Mouse (Mus musculus) cortical plate, adult 2 months (tissue): Measurements from ENCODE around the gene H2-DMa. TPM values are rescaled to one million over a fixed set of nuclear protein-coding genes. Genes with fewer than 3 reads are reported as not detected.
A peak's percentile ranks its signal among the peaks of the same experiment; 100 is the strongest.

Source experiments
- H3K27ac ChIP-seq: fragments of 200-500 bp; 2 replicates; pipeline ENCODE4 v1.5.1; 2012; ENCODE audit warnings: low read length, control low read depth, inconsistent platforms; ENCODE audit not compliant: insufficient read depth
- H3K4me1 ChIP-seq: fragments of 200-500 bp; 2 replicates; pipeline ENCODE4 v1.6.1; 2011; ENCODE audit warnings: low read length; ENCODE audit not compliant: control insufficient read depth, insufficient read depth
- H3K4me3 ChIP-seq: fragments of 200-500 bp; 2 replicates; pipeline ENCODE4 v1.5.1; 2011; ENCODE audit warnings: mild to moderate bottlenecking, low read length, control low read depth; ENCODE audit not compliant: insufficient read depth
- CTCF ChIP-seq: fragments of 200-500 bp; IDR thresholded peaks from 2 replicates; pipeline ENCODE4 v1.5.1; 2011; ENCODE audit warnings: mild to moderate bottlenecking, control low read depth, low read length; ENCODE audit not compliant: insufficient read depth; ENCODE audit errors: extremely low read depth
- POLR2A ChIP-seq: fragments of 200-500 bp; IDR thresholded peaks from 2 replicates; pipeline ENCODE4 v1.6.1; 2011; ENCODE audit warnings: mild to moderate bottlenecking, low read length, control low read depth; ENCODE audit not compliant: insufficient read depth; ENCODE audit errors: extremely low read depth
- polyA plus RNA-seq: library from polyadenylated mRNA; depleted of rRNA; stranded (reverse); fragments of >200 nt; gene quantifications from 2 replicates; pipeline ENCODE4 v1.2.3, GENCODE M21; 2012

The H2-DMa gene
- polyA plus RNA-seq, 1 experiment: 29.4 TPM

DNA sequence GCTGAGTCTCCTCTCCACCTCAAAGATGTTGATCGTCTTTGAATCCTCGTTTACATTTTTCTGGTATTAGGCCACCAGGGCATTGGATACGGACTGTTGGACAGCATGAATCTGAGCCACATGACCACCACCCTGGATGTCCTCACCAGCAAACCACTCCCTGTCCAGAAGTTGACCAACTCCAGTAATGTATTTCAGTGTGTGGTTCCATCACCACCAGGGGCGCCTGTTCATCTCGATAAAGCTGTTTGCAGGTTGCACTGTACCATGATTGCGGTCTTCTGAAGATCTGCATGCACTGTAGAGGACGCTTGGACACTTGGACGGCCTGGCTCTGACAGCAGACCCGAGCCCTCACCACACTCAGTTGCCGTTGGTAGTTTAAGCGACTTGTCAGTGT is 13.9 kb downstream of the H2-DMa start:
- Histone ChIP-seq H3K27ac (no peak overlapping the region), H3K4me3 (no peak overlapping the region), H3K4me1 (peaks cover 2% of the 10 kb centered on the region; the same call in 1 of the 2 replicates)
- TF ChIP-seq CTCF (no peak), POLR2A (no peak)

DNA sequence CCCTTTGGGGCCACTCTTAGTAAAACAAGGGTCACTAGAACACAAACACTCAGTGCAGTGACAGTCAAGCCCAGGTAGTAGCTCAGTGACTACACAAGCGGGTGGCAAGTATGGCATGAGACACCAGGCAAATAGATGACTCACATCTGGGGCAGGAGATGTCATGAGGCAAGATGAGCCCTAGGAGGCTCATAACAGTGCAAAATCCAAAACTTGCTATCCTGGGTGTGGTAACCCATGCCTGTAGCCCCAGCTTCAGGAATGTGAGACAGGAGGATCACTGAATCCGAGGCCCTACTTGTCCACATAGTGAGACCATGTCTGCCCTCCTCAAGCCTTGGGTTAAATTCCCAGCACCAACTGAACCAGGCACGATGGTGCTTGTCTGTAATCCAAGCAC is 15.1 kb downstream of the H2-DMa start:
- TF ChIP-seq POLR2A (no peak), CTCF (no peak)
- Histone ChIP-seq H3K4me1 (no peaks in the 10 kb centered on the region), H3K27ac (no peak overlapping the region), H3K4me3 (no peak overlapping the region)

DNA sequence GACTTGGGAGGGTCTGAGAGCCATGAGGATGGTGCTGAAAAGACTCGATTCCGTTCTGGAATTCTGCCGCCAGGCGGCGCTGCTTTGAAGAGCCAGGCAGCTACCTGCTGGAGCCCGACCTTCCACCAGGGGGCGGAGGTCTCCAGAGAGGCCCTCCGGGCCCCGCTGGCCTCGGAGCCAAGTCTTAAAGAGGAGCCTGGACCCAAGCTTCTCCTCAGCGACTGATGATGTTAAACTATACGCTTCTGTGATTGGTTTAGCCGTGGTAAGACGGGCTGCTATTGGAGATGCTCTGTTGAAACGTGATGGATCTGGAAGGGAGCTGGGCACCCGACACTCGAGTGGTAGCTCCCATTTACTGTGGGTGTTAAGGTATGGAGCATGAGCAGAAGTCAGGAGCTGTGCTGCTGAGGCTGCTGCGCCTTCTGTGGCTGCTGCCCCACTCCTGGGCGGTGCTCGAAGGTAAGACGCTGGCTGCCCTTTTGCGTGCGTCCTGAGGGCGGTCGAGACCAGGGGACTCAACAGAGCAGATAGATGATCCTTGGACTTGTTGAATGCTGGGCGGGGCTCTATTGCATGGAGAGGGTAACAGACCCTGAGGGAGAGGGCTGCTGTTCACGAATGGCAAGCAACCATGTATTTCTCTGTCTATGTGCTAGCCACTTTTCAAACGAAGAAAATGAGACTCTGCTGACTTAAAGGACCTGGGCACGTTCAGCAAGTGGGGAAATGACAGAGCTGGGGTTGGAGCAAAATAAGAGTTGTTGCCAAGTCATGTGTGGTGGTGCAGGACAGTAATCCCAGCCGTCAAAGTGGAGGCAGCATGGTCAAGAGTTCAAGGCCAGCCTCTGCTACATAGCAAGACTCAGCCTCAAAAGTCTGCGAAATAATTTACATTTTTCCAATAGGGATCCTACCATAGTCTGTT is 16.2 kb downstream of the H2-DMa start:
- H3K27ac ChIP-seq: no peak overlapping the region
- TF ChIP-seq CTCF: peak; percentile 95
- TF ChIP-seq POLR2A: peak; percentile 84
- H3K4me3 ChIP-seq: peak overlapping the region; percentile 41
- no peaks in the 10 kb centered on the region for H3K4me1 ChIP-seq

DNA sequence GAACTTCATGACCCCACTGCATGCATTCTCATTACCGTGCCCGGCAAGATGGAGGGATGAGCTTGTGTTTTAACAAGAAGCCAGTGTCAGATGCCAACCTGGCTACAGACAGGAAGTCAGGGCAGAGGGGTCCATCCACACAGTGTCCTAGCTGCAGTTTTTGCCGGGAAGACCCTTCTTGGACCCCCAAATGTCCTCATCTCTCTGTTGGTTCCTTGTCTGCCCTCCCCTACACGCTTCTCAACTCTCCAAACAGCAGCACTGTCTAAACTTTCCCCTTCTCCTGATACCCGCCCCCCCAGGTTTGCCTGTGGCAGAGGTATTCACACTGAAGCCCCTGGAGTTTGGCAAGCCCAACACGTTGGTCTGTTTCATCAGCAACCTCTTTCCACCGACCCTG is 18.3 kb downstream of the H2-DMa start:
- Histone ChIP-seq H3K27ac (no peak overlapping the region), H3K4me1 (no peaks in the 10 kb centered on the region; the same call in 1 of the 2 replicates), H3K4me3 (no peak overlapping the region)
- TF ChIP-seq CTCF: no peak
- no peak for TF ChIP-seq POLR2A

DNA sequence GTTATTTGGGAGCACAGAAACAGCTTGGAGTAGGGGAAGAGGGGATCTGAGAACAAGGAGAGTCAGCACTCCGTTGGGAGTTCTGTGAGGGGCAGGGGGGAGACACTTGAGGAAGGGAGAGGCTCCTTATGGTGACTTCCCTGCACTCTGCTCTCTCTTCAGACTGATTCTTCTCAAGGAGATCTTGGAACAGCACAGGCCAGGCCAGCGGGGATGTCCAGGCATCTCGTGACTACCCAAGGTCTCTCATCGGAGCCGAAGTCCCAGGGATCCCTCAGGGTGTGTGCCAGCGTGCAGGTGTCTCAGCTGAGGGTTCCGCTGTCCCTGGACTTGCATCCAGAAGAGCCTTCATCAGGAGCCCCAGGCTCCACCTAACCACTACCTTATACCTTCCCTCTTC is 19.3 kb downstream of the H2-DMa start:
- no peak overlapping the region for H3K4me3 ChIP-seq
- TF ChIP-seq CTCF: no peak
- no peak overlapping the region for H3K27ac ChIP-seq
- no peaks in the 10 kb centered on the region; the same call in 1 of the 2 replicates for H3K4me1 ChIP-seq

DNA sequence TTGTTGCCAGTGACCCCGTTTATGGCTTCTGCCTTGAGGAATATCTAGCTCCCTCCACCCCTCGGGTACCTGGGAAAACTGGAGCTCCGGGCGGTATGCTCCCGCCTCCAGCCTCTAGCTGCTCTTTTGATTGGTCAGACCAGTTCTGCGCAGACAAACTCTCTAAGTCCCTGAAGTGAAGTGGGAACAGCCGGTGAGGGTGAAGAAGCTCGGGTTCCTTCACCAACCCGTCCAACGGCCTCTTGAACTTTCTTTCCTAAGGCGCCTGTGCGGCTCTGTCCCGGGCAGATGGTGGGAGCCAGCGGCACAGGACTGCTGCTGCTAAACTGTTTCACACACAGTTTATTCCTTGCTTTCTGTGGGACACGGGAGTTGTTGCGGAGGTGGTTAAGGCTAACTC is 20.1 kb downstream of the H2-DMa start:
- Histone ChIP-seq H3K4me3 (no peak overlapping the region), H3K27ac (no peak overlapping the region)
- TF ChIP-seq POLR2A (no peak), CTCF (no peak)

DNA sequence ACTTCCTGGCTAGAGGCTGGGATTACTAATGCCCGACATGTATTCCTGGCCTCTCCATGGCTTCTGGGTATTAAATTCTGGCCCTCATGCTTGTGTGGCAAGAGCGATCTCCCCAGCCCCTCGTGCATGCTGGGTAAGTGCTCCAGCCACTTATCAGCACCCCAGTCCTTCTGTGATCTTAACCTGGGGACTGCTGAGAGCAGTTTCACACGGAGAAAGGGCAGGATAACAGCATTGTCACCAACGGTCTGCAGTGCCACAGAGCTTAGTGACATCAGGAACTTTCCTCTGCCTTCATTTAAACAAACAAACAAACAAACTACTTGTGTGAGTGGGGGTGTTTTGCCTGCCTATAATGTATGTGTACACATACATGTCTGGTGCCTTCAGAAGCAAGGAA is 20.9 kb downstream of the H2-DMa start:
- no peak for TF ChIP-seq POLR2A
- no peak for TF ChIP-seq CTCF
- Histone ChIP-seq H3K4me3 (no peak overlapping the region), H3K4me1 (no peaks in the 10 kb centered on the region; the same call in 1 of the 2 replicates), H3K27ac (no peak overlapping the region)

More for the DNA sequence above, 20.1 kb downstream of the H2-DMa start:
- H3K4me1 ChIP-seq: no peaks in the 10 kb centered on the region; the same call in 1 of the 2 replicates

DNA sequence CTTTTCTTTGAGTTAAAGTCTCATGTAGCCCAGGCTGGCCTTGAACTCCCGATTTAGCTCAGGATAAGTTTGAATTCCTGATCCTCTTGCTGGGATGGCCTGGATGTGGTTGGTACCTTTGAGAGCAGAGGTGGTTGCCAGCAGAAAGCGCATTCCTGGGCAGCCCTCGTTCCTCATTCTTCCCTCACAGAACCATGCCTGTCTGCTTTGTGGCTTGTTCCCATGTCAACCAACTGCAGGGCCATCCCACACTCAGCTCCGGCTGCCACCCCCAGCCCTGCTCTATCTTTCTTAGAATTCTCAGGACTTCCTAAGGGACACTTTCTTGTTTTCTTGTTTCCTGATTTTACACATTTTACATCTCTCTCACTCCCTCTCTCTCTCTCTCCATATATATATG is 22.1 kb downstream of the H2-DMa start:
- Histone ChIP-seq H3K27ac (no peak overlapping the region), H3K4me1 (no peaks in the 10 kb centered on the region; the same call in 1 of the 2 replicates), H3K4me3 (no peak overlapping the region)
- TF ChIP-seq CTCF: no peak
- TF ChIP-seq POLR2A: no peak

DNA sequence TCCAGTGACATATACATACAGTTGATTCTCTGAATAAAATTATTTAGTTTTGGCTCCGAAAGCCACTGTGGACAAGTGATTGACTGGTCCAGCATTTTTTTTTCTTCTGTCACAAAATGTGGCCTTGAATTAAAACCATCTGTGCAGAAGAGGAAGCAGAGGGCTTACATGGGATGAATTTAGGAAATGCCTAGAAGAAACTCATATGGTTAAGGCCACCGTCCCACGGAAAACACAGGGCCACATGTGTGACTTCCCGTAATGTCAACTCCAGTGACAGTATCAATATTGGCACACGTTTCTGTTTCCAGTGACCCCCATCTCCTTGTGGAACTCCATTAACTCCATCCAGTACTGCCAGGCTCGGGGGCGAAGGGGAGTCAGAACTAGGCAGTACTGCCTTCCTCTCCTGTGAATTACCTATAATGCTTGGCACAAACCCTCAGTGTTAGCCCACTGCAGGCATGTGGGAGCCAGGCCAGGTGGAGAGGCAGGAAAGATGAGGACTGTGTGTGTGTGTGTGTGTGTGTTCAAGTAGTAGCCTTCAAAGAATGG is 23.2 kb downstream of the H2-DMa start:
- H3K4me1 ChIP-seq: no peaks in the 10 kb centered on the region; the same call in 1 of the 2 replicates
- H3K27ac ChIP-seq: no peak overlapping the region
- H3K4me3 ChIP-seq: no peak overlapping the region
- TF ChIP-seq POLR2A (no peak), CTCF (no peak)

DNA sequence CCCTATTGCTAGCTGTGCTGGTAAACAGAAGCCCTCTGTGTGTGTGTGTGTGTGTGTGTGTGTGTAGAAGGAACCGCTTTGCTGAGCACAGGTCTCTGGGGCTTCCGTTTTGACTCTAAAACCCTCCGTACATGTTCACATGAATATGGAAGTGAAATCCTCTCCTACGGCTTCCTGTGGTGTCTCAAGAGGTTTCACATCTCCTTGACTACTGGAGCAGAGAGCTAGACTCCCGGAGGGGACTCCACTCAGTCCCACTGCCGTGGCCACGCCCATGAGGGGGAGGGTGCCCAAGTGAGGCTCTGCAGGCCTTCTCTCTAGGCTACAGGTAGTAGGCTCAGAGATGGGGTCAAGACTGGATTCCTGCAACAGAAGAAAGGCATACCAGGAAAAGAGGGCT is 23.7 kb downstream of the H2-DMa start, which contains the start of gene H2-DMb2:
H2-DMb2 (plus strand) TSS at position 275 of the 400 bp plus-strand sequence.
- TF ChIP-seq POLR2A: no peak
- TF ChIP-seq CTCF: no peak
- H3K27ac ChIP-seq: no peak within 1 kb of the TSS
- H3K4me3 ChIP-seq: no peak within 1 kb of the TSS
- H3K4me1 ChIP-seq: no peaks in the 10 kb centered on the region; the same call in 1 of the 2 replicates
